Mouse (Mus musculus): ENCODE results near the gene Peak1.

DNA sequence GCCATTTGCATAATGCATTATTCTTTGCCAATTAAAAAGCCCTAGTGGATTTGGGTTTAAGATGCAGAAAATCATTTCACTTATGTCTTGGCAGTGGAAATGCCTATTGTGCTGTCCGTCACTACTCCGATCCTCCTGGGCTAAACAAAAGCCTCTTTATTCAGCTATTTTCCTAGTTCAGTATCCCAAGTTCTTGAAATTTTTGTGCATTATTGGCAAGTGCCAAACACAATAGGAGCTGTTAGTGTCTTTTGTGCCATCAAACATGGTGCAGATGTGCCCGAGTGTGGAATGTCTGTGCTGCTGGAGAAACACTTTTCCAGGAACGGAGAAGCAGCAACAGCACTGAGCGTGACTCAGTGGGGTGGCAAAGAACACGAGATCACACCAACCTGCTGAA, 250.2 kb downstream of the Peak1 start:
- TF ChIP-seq CTCF (IDR thresholded peaks at IDR 0.05 in 2 of 3, conservative IDR thresholded peaks at IDR 0.05 in 1 of 3; ENCODE audit: control insufficient read depth in 1 of 3, insufficient read depth in 1 of 3, low read depth in 2 of 3, low read length in 3 of 3, poor library complexity in 1 of 3, severe bottlenecking in 1 of 3) (no peak), POLR2A (IDR thresholded peaks at IDR 0.05; ENCODE audit: control insufficient read depth in 1 of 2, insufficient read depth in 1 of 2, low read depth in 1 of 2, low read length in 2 of 2, poor library complexity in 1 of 2) (no peak), TBP (IDR thresholded peaks at IDR 0.05; ENCODE audit: low read depth, low read length) (no peak), USF1 (IDR thresholded peaks at IDR 0.05; ENCODE audit: low read depth, low read length) (no peak), ETS1 (IDR thresholded peaks at IDR 0.05; ENCODE audit: low read depth, low read length) (no peak), KAT2A (conservative IDR thresholded peaks at IDR 0.05; ENCODE audit: low read depth, low read length) (no peak), MYC (IDR thresholded peaks at IDR 0.05; ENCODE audit: low read depth, low read length) (no peak), RCOR1 (IDR thresholded peaks at IDR 0.05; ENCODE audit: low read depth, low read length) (no peak), ZNF384 (IDR thresholded peaks at IDR 0.05; ENCODE audit: low read depth, low read length) (no peak), EP300 (IDR thresholded peaks at IDR 0.05; ENCODE audit: low read depth in 1 of 2, low read length in 2 of 2) (no peak), E2F4 (IDR thresholded peaks at IDR 0.05; ENCODE audit: borderline replicate concordance, low read depth, low read length) (no peak), USF2 (IDR thresholded peaks at IDR 0.05; ENCODE audit: borderline replicate concordance in 1 of 2, insufficient read depth in 1 of 2, low read depth in 1 of 2, low read length in 2 of 2) (no peak)

Data from MEL (cell line).